Mouse (Mus musculus) liver, embryonic 11.5 days (tissue): ENCODE data around the gene Gm20815. TPM values are rescaled to one million over a fixed set of nuclear protein-coding genes. Genes with fewer than 3 reads are reported as not detected.
"Not testable (repeated sequence)": the region's sequence is repeated elsewhere in the genome, so short reads cannot be mapped to it uniquely, and the experiment has no call there.

Source experiments
- ATAC-seq: fragments of 200-750 bp; cut with Nextera tagmentation; replicated peaks from 2 replicates; pipeline ENCODE4 v1.8.0; 2017; ENCODE audit warnings: moderate number of reproducible peaks, mild to moderate bottlenecking, moderate TSS enrichment, moderate library complexity; ENCODE audit not compliant: low FRiP score
- DNase-seq: peaks from one replicate; pipeline ENCODE4 v3.0.0-alpha.2; 2017; ENCODE audit warnings: low spot score
- H3K27ac ChIP-seq: fragments of 300-500 bp; sonication (generic); 2 replicates; pipeline ENCODE4 v1.5.1; 2014; ENCODE audit warnings: mild to moderate bottlenecking, low read depth, low read length, control low read depth
- H3K27me3 ChIP-seq: fragments of 300-500 bp; sonication (generic); replicated peaks from 2 replicates; pipeline ENCODE4 v1.6.1; 2014; ENCODE audit warnings: low read length, mixed read lengths; ENCODE audit not compliant: control insufficient read depth, insufficient read depth
- H3K36me3 ChIP-seq: fragments of 300-500 bp; sonication (generic); 2 replicates; pipeline ENCODE4 v1.6.1; 2014; ENCODE audit warnings: mild to moderate bottlenecking, low read length, moderate library complexity, mixed read lengths; ENCODE audit not compliant: control insufficient read depth, insufficient read depth
- H3K4me1 ChIP-seq: fragments of 300-500 bp; sonication (generic); replicated peaks from 2 replicates; pipeline ENCODE4 v1.6.1; 2014; ENCODE audit warnings: low read length, mixed read lengths; ENCODE audit not compliant: control insufficient read depth, insufficient read depth
- H3K4me2 ChIP-seq: fragments of 300-500 bp; sonication (generic); 2 replicates; pipeline ENCODE4 v1.6.1; 2014; ENCODE audit warnings: mild to moderate bottlenecking, control low read depth, moderate library complexity
- H3K4me3 ChIP-seq: fragments of 300-500 bp; sonication (generic); 2 replicates; pipeline ENCODE4 v1.5.1; 2014; ENCODE audit warnings: low read depth, low read length, control low read depth
- H3K9ac ChIP-seq: fragments of 300-500 bp; sonication (generic); 2 replicates; pipeline ENCODE4 v1.6.1; 2014; ENCODE audit warnings: low read depth, low read length, control low read depth
- H3K9me3 ChIP-seq: fragments of 300-500 bp; sonication (generic); 2 replicates; pipeline ENCODE4 v1.6.1; 2016; ENCODE audit warnings: low read length, inconsistent platforms, mixed read lengths; ENCODE audit not compliant: control insufficient read depth
- whole genome bisulfite sequencing: fragments of 180-500 bp; shearing (Covaris S2); extraction: QIAGEN DNeasy Blood & Tissue Kit; methylation state at CpG from one replicate; pipeline ENCODE4 v1.1.7; 2014; 5-methylcytosine and 5-hydroxymethylcytosine counted together
- polyA plus RNA-seq: library from polyadenylated mRNA; unstranded; fragments of >200 nt; fragmentation: Nextera tagmentation; extraction: Ambion mirVana; gene quantifications from 2 replicates; pipeline ENCODE4 v1.2.1, GENCODE M21; 2014

The Gm20815 gene
- not detected in 2 replicates for polyA plus RNA-seq

DNA sequence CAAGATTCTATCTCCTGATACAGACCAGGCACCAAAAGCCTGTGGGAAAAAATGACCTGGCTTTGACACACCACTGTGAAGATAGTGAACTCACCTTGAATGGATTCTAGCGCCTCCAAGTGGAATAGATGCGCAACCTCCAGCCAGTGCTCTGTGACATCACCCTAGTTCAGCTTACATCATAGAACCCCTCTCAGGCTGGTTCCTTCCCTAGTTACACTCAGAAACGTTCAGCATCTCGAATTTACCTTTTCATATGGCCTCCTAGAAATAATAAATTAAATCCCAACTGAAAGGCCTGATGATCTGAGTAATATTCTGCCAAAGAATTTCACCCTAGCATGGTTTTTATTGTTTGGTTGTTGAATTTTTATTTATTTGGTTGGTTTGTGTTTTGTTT lies at the start of gene Gm20815:
Gene Gm20815 (minus strand): TSS at position 101 of the 400 bp plus-strand sequence.
- H3K27me3 ChIP-seq, H3K4me3 ChIP-seq, ATAC-seq, H3K27ac ChIP-seq, H3K36me3 ChIP-seq, H3K9ac ChIP-seq, H3K4me1 ChIP-seq, H3K9me3 ChIP-seq, DNase-seq, H3K4me2 ChIP-seq: not testable (repeated sequence)
- WGBS, result no CpG with 5 or more reads among the region's 4 CpGs
